Mouse (Mus musculus) cortical plate, adult 2 months (tissue): ENCODE data around the gene Ahsg.

ENCODE experiments used
- CTCF ChIP-seq: fragments of 200-500 bp; IDR thresholded peaks from 2 replicates; pipeline ENCODE4 v1.5.1; 2011; ENCODE audit warnings: mild to moderate bottlenecking, control low read depth, low read length; ENCODE audit not compliant: insufficient read depth; ENCODE audit errors: extremely low read depth
- POLR2A ChIP-seq: fragments of 200-500 bp; IDR thresholded peaks from 2 replicates; pipeline ENCODE4 v1.6.1; 2011; ENCODE audit warnings: mild to moderate bottlenecking, low read length, control low read depth; ENCODE audit not compliant: insufficient read depth; ENCODE audit errors: extremely low read depth

DNA sequence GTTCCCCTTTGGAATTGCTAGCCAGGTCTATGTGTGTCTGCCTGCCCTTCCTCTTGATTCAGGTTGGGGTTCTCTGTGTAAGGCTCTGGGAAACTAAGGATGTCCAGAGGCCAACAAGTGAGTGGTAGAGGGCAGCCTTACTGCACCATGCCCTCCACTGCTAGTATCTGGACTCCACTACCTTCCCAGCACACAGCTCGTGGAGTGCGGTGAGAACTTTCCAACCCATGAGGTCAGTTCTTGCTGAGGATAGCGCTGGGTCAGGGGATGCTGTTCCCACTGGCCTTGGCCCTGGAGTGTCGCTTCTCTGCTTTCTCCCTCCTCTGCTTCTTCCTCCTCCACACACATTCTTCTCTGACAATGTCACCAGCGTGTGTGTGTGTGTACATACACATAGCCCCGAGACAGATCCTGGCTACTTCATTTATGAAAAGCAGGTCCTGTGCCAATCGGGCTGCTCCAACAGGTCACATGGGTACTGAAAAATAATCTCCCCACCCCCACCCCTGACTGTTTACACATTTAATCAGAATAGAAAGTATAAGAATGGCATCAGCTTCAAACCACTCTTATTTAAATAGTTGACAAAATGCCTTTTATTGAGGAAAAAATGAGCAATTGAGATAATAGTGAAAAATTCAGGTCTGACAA is 11.0 kb upstream of the Ahsg start:
- no peak for TF ChIP-seq CTCF
- no peak for TF ChIP-seq POLR2A
